In genomic region chr8:72019022-72019421, GRCm38 (mm10) we compare ENCODE assay signal across 18 mouse cellular contexts. TPM values are rescaled to one million over a fixed set of nuclear protein-coding genes. Genes with fewer than 3 reads are reported as not detected.
A peak's percentile ranks its signal among the peaks of the same experiment; 100 is the strongest.
DNase-seq lines count a peak whose midpoint lies in the region; ATAC-seq lines count a peak whose summit lies in the region.
"Not testable (repeated sequence)": the region's sequence is repeated elsewhere in the genome, so short reads cannot be mapped to it uniquely, and the experiment has no call there.
"Had no signal": no experiment of that assay in that cellular context is flagged by ENCODE, and none has a peak within 500 bp of the region (broad histone marks: within the 10 kb centered on the region; RNA-seq: fewer than 3 reads in every experiment).

No protein-coding gene starts in this region.

- not testable (repeated sequence) for H3K4me2 ChIP-seq in liver, embryonic 11.5 days

- 77% methylated on average over 1 of the region's 1 CpGs for WGBS in liver, embryonic 11.5 days

- not testable (repeated sequence) for H3K4me3 ChIP-seq in liver, embryonic 11.5 days (ENCODE audit: low read depth, low read length)

- peak; percentile 52 for DNase-seq in brain, adult 2 months (ENCODE audit: low read depth, low spot score)
- DNase-seq in cerebellum, adult 11 months: peak; percentile 9
- DNase-seq in cerebellum, adult 18-20 months: peak; percentile 22 to 25
- peak; percentile 31 for DNase-seq in cerebellum, adult 9-10 months
- DNase-seq in heart, adult 11 months: peak; percentile 85
- peak; percentile 3 for DNase-seq in liver, embryonic 11.5 days (ENCODE audit: low spot score)

- not testable (repeated sequence) for H3K27ac ChIP-seq in liver, embryonic 11.5 days (ENCODE audit: low read depth, low read length)

- not testable (repeated sequence) for H3K36me3 ChIP-seq in liver, embryonic 11.5 days (ENCODE audit: control insufficient read depth, insufficient read depth, low read length)

- H3K27me3 ChIP-seq in liver, embryonic 11.5 days (replicated peaks; ENCODE audit: control insufficient read depth, insufficient read depth, low read length): not testable (repeated sequence)

- not testable (repeated sequence) for H3K9ac ChIP-seq in liver, embryonic 11.5 days (ENCODE audit: low read depth, low read length)

- not testable (repeated sequence) for ATAC-seq in liver, embryonic 11.5 days (replicated peaks; ENCODE audit: low FRiP score)

- H3K9me3 ChIP-seq in liver, embryonic 11.5 days (ENCODE audit: control insufficient read depth, low read length): not testable (repeated sequence)

- H3K4me1 ChIP-seq in liver, embryonic 11.5 days (replicated peaks; ENCODE audit: control insufficient read depth, insufficient read depth, low read length): not testable (repeated sequence)

RNA-seq across cellular contexts. Expression of gene Cyp4f18, which starts 9.6 kb away (rescaled TPM):
- 0.60 and 2.1 TPM in 2 replicates for polyA plus RNA-seq in liver, embryonic 11.5 days (2014; fragmentation: Nextera tagmentation; extraction: Ambion mirVana)
- polyA plus RNA-seq: Patski had no signal

RNA-seq across cellular contexts. Expression of gene Olfr372, which starts 22.0 kb away (rescaled TPM):
- not detected in 2 replicates for polyA plus RNA-seq in liver, embryonic 11.5 days (2014; fragmentation: Nextera tagmentation; extraction: Ambion mirVana)
- polyA plus RNA-seq: activated CD4-positive, CD25-positive, alpha-beta regulatory T cell, adult 4 months; brain, embryonic 14.5 days; cortical plate, adult 2 months; embryonic facial prominence, embryonic 10.5 days; embryonic facial prominence, embryonic 12.5 days; embryonic facial prominence, embryonic 14.5 days; forebrain, embryonic 11.5 days; forebrain, embryonic 13.5 days; forebrain, embryonic 15.5 days; forebrain, postnatal 0 days; G1E; Patski had no signal

Comparison
In these comparisons a context has a peak if more than half of its experiments do, and no peak if none do; other contexts are left out.
1. DNase-seq: peak in every context shown above with its lines; median percentile 85 in heart, adult 11 months; 52 in brain, adult 2 months; 31 in cerebellum, adult 9-10 months; 24 in cerebellum, adult 18-20 months; 9 in cerebellum, adult 11 months; 3 in liver, embryonic 11.5 days.